Mouse (Mus musculus): ENCODE results near the gene Ube2i. TPM values are rescaled to one million over a fixed set of nuclear protein-coding genes. Genes with fewer than 3 reads are reported as not detected.

The Ube2i gene
- polyA plus RNA-seq, 1 experiment from 2014 or later: 522 TPM

DNA sequence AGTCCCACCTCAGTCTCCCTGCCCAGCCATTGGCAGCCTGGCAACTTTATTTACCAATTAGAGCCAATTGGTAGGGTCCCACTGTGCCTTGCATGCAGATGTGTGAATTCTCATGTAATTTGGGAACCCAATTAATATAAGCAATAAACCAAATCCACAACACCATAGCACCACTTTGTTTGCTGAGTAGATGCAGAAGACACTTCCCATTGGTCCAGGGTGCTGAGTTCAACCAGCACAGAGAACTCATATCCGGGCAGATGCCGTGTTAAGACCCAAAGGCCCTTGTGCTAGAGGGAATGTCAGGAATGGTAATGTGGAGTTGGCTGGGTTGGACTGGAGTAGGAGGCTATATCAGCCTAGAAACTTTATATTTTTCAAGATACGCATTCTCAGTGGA lies 1.4 kb upstream of the Ube2i start:
- ATAC-seq (ENCODE audit: insufficient number of reproducible peaks, low FRiP score, low TSS enrichment, low read depth): no peak
- Histone ChIP-seq H3K27ac (no peak overlapping the region), H3K9ac (no peak overlapping the region), H3K4me1 (peaks cover 23% of the 10 kb centered on the region), H3K4me3 (no peak overlapping the region), H3K36me3 (no peaks in the 10 kb centered on the region; the same call in 1 of the 2 replicates), H3K4me2 (no peak overlapping the region), H3K27me3 (peaks cover 6% of the 10 kb centered on the region; the same call in 1 of the 2 replicates), H3K9me3 (no peaks in the 10 kb centered on the region)
- 93% methylated on average over 3 of the region's 3 CpGs for WGBS

DNA sequence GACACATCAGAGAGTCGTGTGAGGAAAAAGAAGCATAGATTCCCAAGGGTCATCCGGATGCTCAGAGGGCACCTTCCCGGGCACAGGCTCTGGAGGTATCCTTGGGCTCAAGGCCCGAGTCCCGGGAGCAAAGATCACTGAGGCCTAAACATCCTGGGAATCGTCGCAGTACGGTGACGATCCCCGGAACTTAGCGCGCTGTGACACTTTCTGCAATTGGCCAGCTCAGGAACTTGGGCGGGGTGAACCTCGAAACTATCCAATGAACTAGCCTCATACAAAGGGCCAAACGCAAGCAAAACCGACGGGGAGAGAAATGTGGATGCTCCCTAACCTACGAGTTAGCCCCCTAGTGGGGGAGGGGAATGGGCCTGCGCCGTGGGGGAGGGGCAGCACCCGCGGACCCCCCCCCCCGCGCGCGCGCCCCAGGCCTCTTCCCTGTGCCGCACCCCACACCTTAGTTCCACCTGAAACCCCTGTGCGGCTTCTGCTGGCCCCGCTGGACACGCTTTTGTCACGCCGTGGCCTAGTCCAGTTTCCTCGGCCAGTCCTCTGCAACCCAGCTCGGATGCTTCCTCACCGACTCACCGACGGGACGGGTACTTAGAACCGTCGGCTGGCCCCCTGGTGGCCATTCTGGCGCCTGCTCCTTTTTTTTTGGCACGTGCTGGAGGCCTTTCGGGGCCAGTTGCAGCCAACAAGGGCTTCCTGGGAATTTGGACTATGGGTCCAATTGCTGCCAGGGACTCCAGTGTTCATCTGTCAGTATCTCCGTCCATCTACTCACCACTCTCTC lies 518 bp downstream of the Ube2i start:
- Histone ChIP-seq H3K9me3 (no peaks in the 10 kb centered on the region), H3K4me2 (peak overlapping the region; percentile 82), H3K4me1 (peaks cover 33% of the 10 kb centered on the region), H3K9ac (peak overlapping the region; percentile 99), H3K36me3 (peaks cover 11% of the 10 kb centered on the region), H3K27ac (peak overlapping the region; percentile 99), H3K4me3 (peak overlapping the region; percentile 94), H3K27me3 (no peaks in the 10 kb centered on the region)
- WGBS: under 1% methylated on average over 35 of the region's 45 CpGs
- ATAC-seq (ENCODE audit: insufficient number of reproducible peaks, low FRiP score, low TSS enrichment, low read depth): peak; percentile 87

DNA sequence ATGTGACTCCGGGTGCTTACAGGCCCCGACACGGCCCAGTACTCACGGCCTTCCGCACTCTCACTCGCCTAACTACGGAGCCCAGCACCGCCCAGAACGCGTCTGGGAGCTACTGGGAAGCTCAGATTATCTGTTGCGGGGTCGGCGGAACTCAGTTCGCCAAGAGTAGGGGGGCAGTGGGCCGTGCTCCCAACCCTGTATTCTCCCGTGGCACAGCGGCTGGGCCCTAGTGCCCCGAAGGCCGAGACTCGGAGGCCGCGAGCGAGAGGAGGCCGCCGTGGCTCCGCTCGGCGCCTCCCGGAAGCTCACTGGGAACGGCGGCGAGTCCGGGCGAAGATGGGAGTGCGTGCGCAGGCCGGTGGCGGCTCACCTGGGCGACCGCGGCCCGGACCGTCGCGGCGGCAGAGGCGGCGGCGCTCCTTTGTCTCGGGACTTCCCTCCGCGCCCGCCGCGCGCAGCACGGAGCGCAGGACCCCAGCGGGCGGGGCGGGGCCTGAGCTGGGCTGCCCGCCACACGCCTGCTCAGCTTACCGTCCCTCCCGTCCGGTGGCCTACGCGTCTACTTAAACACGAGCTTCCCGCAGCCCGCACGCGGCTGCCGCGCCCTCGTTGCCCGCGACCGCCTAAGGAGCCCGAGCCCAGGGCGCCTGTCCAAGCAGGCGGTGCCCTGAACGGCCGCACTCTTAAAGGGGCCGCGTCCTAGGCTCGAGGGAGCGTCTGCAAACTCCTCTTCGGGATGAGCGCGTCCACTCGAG lies 1.3 kb downstream of the Ube2i start:
- H3K9ac ChIP-seq: peak overlapping the region; percentile 99
- peak overlapping the region; percentile 94 for H3K4me3 ChIP-seq
- peak overlapping the region; percentile 99 for H3K27ac ChIP-seq
- no peaks in the 10 kb centered on the region for H3K27me3 ChIP-seq
- peaks cover 18% of the 10 kb centered on the region for H3K36me3 ChIP-seq
- ATAC-seq (ENCODE audit: insufficient number of reproducible peaks, low FRiP score, low TSS enrichment, low read depth): peak; percentile 90
- H3K9me3 ChIP-seq: no peaks in the 10 kb centered on the region
- H3K4me2 ChIP-seq: peak overlapping the region; percentile 82
- WGBS: under 1% methylated on average over 90 of the region's 92 CpGs
- H3K4me1 ChIP-seq: peaks cover 33% of the 10 kb centered on the region

DNA sequence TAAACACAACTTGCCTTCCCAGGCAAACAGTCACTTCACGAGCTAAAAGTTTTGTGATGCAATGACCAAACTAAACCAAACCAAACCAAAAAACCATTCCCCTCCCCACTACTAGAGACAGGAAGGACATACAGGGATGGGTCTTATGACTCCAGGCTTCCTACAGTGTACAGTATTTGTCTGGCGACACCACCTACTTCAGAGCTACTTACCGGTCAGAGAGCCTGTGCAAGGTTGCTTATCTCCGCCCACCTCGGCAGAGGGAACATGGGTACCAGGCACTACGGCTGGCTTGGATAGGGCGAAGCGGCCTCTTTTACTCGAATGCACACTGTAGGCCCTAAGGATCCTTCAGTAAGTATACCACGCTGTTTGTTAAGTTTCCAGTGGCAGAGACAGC lies 2.1 kb downstream of the Ube2i start:
- Histone ChIP-seq H3K27ac (peak overlapping the region; percentile 99), H3K4me2 (peak overlapping the region; percentile 82), H3K4me1 (peaks cover 33% of the 10 kb centered on the region), H3K27me3 (no peaks in the 10 kb centered on the region), H3K9ac (peak overlapping the region; percentile 99), H3K4me3 (peak overlapping the region; percentile 94), H3K36me3 (peaks cover 26% of the 10 kb centered on the region), H3K9me3 (no peaks in the 10 kb centered on the region)
- ATAC-seq (ENCODE audit: insufficient number of reproducible peaks, low FRiP score, low TSS enrichment, low read depth): no peak
- under 1% methylated on average over 10 of the region's 10 CpGs for WGBS

DNA sequence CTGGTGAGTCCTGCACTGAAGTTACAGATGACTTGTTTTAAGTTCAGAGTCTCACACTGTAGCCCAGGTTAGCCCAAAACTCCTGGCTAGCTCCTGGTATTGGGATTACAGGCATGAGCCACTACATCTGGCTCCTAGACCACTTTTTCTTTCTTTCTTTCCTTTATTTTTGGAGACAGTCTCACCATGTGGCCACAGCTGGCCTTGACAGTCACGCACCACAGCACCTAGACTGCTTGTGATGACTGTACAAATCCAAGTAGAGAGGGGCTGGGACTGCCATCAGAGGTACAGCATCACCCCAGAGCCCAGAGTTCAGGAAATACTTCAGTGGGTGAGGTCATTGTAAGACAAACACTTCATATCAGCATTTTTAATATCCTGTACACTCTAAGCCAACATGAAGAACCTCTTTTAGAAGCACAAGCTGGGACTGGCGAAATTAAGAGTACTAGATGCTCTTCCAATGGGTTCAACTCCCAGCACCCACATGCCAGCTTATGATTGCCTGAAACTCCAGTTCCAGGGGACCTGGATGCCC lies 3.6 kb downstream of the Ube2i start:
- Histone ChIP-seq H3K4me2 (peak overlapping the region; percentile 82), H3K27ac (no peak overlapping the region), H3K9me3 (no peaks in the 10 kb centered on the region), H3K27me3 (no peaks in the 10 kb centered on the region), H3K4me1 (peaks cover 33% of the 10 kb centered on the region), H3K9ac (no peak overlapping the region), H3K4me3 (peak overlapping the region; percentile 94), H3K36me3 (peaks cover 41% of the 10 kb centered on the region)
- 77% methylated on average over 2 of the region's 2 CpGs for WGBS
- ATAC-seq (ENCODE audit: insufficient number of reproducible peaks, low FRiP score, low TSS enrichment, low read depth): no peak

DNA sequence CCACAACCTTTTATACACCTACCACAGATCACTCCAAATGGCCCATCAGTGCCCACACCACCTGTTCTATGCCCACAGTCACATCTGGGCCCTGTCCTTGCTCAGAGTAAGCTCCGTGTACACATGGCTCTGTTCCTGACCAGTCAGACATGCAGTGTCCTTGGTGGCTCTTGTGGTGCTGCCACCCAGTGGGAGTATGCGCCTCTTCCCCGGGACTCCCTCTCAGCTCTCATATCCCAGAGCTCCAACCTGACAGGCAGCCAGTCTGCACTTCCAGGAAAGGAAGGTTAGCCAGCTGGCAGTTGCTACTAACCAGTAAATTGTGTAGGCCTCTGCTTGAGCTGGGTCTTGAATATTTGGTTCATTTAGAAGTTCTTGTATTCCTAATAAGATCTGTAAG lies 10.0 kb downstream of the Ube2i start:
- H3K27ac ChIP-seq: no peak overlapping the region
- H3K4me1 ChIP-seq: peaks cover 2% of the 10 kb centered on the region; the same call in 1 of the 2 replicates
- no peak overlapping the region for H3K9ac ChIP-seq
- WGBS: 82% methylated on average over 3 of the region's 3 CpGs
- H3K9me3 ChIP-seq: no peaks in the 10 kb centered on the region
- peaks cover 79% of the 10 kb centered on the region for H3K36me3 ChIP-seq
- H3K4me3 ChIP-seq: no peak overlapping the region
- no peak for ATAC-seq (ENCODE audit: insufficient number of reproducible peaks, low FRiP score, low TSS enrichment, low read depth)
- H3K27me3 ChIP-seq: no peaks in the 10 kb centered on the region
- H3K4me2 ChIP-seq: no peak overlapping the region

DNA sequence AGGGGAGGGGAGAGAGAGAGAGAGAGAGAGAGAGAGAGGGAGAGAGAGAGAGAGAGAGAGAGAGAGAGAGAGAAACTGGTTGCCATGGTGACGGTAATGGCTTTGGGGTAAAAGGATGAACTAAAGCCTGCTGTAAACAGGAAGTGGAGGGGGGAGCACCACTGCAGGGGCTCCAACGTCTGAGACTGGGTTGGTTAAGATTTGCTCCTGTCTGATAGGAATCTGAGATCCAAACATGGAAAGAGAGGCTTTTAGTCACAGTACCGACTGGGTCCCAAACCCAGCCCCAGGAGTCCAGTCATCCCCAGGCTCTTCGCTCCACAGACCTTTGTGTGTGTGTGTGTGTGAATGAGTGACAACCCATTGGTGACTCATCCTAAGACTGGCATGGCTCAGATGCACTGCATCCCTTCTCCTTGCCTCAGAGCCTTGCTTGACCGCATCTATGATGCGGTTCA lies 16.6 kb downstream of the Ube2i start:
- no peak for ATAC-seq (ENCODE audit: insufficient number of reproducible peaks, low FRiP score, low TSS enrichment, low read depth)
- Histone ChIP-seq H3K27ac (no peak overlapping the region), H3K27me3 (peaks cover 38% of the 10 kb centered on the region), H3K4me3 (no peak overlapping the region), H3K9me3 (no peaks in the 10 kb centered on the region), H3K4me1 (peaks cover 15% of the 10 kb centered on the region), H3K36me3 (peaks cover 28% of the 10 kb centered on the region), H3K4me2 (no peak overlapping the region), H3K9ac (no peak overlapping the region)
- 54% methylated on average over 6 of the region's 6 CpGs for WGBS

DNA sequence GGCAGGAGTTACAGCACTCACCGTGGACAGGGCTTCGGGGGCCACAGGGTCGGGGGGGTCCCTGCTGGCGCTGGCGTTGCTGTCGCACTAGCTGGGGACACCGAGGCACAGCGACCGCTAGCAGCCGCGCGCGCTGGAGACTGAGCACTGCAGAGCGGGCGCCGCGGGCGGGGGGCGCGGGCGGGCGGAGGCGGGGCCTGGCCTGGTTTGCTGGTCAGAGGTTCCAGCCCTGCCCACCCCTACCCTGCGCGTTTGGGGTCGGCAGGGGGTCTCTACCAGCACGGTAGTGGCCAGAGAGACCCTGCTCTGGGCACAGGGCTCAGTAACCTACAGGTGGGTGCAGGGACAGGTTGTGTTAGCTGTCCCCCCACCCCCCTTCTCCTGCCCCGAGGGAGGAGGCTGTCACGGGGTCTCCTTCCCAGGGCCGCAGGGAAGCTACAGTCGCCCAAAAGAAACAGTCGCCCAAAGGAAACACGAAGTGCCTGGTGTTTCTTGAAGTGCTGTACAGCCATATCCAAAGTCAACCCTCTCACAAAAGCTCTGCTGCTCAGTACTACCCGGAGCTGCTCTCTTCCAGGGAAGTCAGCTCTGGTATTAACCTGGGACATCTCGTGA lies 18.2 kb downstream of the Ube2i start, which contains the start of gene Baiap3:
Gene Baiap3, minus strand, starts transcription at position 225 of the 615 bp plus-strand sequence.
- H3K36me3 ChIP-seq: peaks cover 23% of the 10 kb centered on the region
- H3K27ac ChIP-seq: no peak within 1 kb of the TSS
- 4% methylated on average over 35 of the region's 35 CpGs for WGBS

DNA sequence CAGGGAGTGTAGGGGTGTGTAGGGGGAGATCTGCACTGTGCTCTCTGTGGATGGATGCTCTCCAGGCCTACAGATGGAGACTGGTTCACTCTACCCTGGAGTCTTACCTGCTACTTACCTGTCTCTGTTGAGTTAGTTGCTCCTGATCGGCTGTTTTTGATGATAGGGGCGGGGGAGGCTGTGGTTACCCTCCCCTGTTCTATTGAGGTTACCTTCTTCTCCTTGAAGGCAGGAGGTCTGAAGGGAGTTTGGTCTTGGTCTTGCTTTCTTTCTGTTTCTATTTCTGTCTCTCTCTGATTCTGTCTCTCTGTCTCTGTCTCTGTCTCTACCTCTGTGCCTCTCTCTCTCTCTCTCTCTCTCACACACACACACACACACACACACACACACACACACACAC lies 19.3 kb downstream of the Ube2i start:
- Histone ChIP-seq H3K36me3 (peaks cover 20% of the 10 kb centered on the region), H3K4me2 (no peak overlapping the region), H3K27ac (no peak overlapping the region), H3K4me3 (no peak overlapping the region), H3K27me3 (peaks cover 59% of the 10 kb centered on the region), H3K9me3 (no peaks in the 10 kb centered on the region), H3K9ac (no peak overlapping the region), H3K4me1 (peaks cover 15% of the 10 kb centered on the region)
- WGBS: 67% methylated on average over 2 of the region's 2 CpGs
- ATAC-seq (ENCODE audit: insufficient number of reproducible peaks, low FRiP score, low TSS enrichment, low read depth): no peak

More for the DNA sequence above, 18.2 kb downstream of the Ube2i start, which contains the start of gene Baiap3:
- peak within 1 kb of the TSS; percentile 31; the same call in 1 of the 2 replicates for H3K9ac ChIP-seq
- peak within 1 kb of the TSS; percentile 69 for H3K4me2 ChIP-seq
- ATAC-seq (ENCODE audit: insufficient number of reproducible peaks, low FRiP score, low TSS enrichment, low read depth): no peak
- peak within 1 kb of the TSS; percentile 36 for H3K4me3 ChIP-seq
- H3K4me1 ChIP-seq: peaks cover 15% of the 10 kb centered on the region
- H3K9me3 ChIP-seq: no peaks in the 10 kb centered on the region
- peaks cover 50% of the 10 kb centered on the region for H3K27me3 ChIP-seq

DNA sequence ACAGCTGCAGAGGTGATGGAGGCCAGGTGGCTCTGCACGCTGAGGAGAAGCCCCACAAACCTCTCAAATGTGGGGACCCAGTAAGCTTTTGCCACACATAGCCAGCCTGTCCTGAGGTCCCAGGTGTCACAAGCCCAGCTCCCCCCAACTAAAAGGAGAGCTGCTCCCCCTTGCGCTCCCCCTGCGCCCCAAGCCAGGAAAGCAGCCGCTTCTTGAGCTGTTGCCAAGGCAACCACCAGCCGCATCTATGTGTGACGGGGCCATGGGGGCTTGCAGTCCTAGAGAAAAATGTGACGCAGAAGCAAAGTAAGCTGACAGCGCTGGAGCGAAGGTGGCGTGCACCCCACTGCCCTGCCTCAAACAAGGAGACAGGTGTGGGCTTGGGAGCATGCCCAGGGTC lies 20.7 kb downstream of the Ube2i start:
- Histone ChIP-seq H3K27ac (no peak overlapping the region), H3K9me3 (no peaks in the 10 kb centered on the region), H3K36me3 (peaks cover 8% of the 10 kb centered on the region), H3K4me1 (peaks cover 15% of the 10 kb centered on the region), H3K9ac (no peak overlapping the region), H3K4me2 (no peak overlapping the region), H3K27me3 (peaks cover 60% of the 10 kb centered on the region), H3K4me3 (no peak overlapping the region)
- 33% methylated on average over 10 of the region's 10 CpGs for WGBS
- ATAC-seq (ENCODE audit: insufficient number of reproducible peaks, low FRiP score, low TSS enrichment, low read depth): no peak

DNA sequence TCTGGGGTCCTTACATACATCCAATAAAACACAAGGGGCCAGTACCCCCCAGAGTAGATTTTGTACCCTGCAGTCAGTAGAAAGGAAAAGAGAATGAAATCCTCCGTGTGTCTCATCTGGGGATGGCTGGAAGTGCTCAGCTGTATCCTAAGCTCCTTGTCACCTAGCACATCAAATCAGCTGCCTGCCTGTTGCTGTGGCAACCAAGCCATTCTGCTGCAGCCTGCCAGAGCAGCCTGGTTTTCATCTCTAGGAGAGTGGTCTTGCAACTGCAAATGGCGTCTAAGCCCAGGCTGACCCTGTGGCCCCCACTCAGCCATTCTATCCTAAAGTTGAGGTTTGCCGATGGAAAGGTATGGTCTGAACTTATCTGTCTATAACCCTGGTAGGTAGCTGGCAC lies 21.8 kb downstream of the Ube2i start:
- peaks cover 15% of the 10 kb centered on the region for H3K4me1 ChIP-seq
- ATAC-seq (ENCODE audit: insufficient number of reproducible peaks, low FRiP score, low TSS enrichment, low read depth): no peak
- no peak overlapping the region for H3K4me3 ChIP-seq
- peaks cover 60% of the 10 kb centered on the region for H3K27me3 ChIP-seq
- H3K9me3 ChIP-seq: no peaks in the 10 kb centered on the region
- 48% methylated on average over 3 of the region's 3 CpGs for WGBS
- no peak overlapping the region for H3K4me2 ChIP-seq
- H3K36me3 ChIP-seq: no peaks in the 10 kb centered on the region
- H3K9ac ChIP-seq: no peak overlapping the region
- H3K27ac ChIP-seq: no peak overlapping the region

Measured in limb, embryonic 15.5 days (tissue).